Mouse (Mus musculus) left cerebral cortex, postnatal 36 days (tissue): ENCODE measurements around the gene Tm4sf19. TPM values are rescaled to one million over a fixed set of nuclear protein-coding genes. Genes with fewer than 3 reads are reported as not detected.
"Not testable (repeated sequence)": the region's sequence is repeated elsewhere in the genome, so short reads cannot be mapped to it uniquely, and the experiment has no call there.

Source experiments
- DNase-seq, 2 experiments: peaks; one replicate each; pipeline ENCODE4 v3.0.0; 2021 to 2022; ENCODE audit warnings: low spot score in 2 of 2, mixed read lengths in 1 of 2
- intact Hi-C: fragments of 180-260 bp; cut with DNase I; formaldehyde crosslinking; loops from one replicate; pipeline ENCODE4 v1.15.1; 2025
- total RNA-seq, 2 experiments: library from RNA; stranded (reverse); gene quantifications; 2 replicates each; pipeline ENCODE4 v1.2.3; 2021

The Tm4sf19 gene
- total RNA-seq, 2 experiments from 2014 or later = not detected

DNA sequence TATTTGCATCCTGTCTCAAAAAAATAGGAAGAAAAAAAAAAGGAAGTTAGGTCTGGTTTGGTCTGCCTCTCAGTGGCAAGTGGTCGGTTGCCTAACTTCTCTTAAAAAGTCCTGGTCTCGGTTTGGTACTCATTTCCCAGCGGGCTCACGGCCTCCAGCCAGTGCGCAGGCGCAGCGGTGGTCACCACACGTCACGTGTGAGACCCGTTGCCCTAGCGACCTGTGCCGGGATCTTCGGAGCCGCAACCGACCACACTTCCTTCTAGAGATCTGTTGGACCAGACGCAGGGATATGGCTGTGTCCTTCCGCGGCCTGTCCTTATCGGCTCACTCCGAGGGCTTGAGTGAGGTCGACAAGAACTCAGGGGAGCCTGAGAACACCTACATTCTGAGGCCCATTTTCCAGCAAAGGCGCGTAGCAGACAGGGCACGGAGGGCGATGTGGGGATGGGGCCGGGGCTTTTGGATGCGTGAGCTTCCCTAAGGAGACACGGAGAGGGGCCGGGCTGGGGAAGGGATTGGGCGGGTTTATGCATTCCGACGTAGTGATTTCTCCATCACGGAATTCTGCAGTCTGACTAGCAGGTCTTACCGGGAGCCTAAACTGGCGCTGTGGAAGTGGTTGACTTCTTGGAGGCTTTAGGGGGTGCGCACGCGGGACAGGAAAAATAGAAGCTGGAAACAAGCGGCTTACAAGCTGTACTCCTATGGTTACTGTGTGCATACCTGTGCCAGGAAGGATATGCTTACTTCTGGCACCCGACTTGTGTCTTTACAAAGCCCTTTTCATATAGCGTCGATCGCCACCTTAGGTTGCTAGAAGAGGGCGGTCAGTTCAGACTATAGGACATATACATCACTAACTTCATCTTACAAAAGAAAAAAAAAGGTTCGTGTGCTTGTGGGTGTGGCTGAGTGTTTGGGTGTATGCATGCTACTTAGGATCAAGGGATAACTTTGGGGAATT is 19.5 kb downstream of the Tm4sf19 start, which contains the start of gene Tctex1d2:
Gene Tctex1d2, plus strand, starts transcription at position 186 of the 967 bp plus-strand sequence.
- peak; percentile 92 for DNase-seq
- intact Hi-C loops = no loop called here

- intact Hi-C loops = no loop called here
- no peak for DNase-seq
These were observed 27.2 kb downstream of the Tm4sf19 start for GRCm38 (mm10) chr16:32427506-32427905.

- intact Hi-C loops = no loop called here
These were observed 30.3 kb downstream of the Tm4sf19 start, which contains the start of gene Pcyt1a for GRCm38 (mm10) chr16:32430474-32431046. Pcyt1a (plus strand) TSS chr16:32430921.

GRCm38 (mm10) chr16:32431047-32431591 is 30.8 kb downstream of the Tm4sf19 start:
- no peak for DNase-seq
- intact Hi-C loops = no loop called here

More at GRCm38 (mm10) chr16:32430474-32431046, 30.3 kb downstream of the Tm4sf19 start, which contains the start of gene Pcyt1a:
- DNase-seq = peak; percentile 90 to 91

- DNase-seq = no peak
- intact Hi-C loops = no loop called here
These were observed 31.6 kb downstream of the Tm4sf19 start for GRCm38 (mm10) chr16:32431926-32432325.

GRCm38 (mm10) chr16:32433138-32433537 is 32.8 kb downstream of the Tm4sf19 start:
- intact Hi-C loops = no loop called here
- no peak for DNase-seq

GRCm38 (mm10) chr16:32434066-32434465 is 33.8 kb downstream of the Tm4sf19 start:
- no peak for DNase-seq
- intact Hi-C loops = no loop called here

DNA sequence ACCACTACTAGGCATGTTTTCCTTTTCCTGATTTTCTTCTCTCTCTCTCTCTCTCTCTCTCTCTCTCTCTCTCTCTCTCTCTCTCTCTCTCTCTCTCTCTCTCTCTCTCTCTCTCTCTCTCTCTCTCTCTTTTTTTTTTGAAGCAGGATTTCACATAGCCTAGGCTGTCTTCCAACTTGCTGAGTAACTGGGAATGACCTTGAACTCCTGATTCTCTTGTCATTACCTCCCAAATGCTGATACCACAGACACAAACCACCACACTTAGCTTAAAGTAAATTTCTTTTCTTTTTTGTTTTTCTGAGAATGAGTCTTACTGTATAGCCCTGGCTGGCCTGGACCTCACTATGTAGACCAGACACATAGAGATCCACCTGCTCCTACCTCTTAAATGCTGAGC is 34.4 kb downstream of the Tm4sf19 start:
- intact Hi-C loops = no loop called here
- DNase-seq = no peak

DNA sequence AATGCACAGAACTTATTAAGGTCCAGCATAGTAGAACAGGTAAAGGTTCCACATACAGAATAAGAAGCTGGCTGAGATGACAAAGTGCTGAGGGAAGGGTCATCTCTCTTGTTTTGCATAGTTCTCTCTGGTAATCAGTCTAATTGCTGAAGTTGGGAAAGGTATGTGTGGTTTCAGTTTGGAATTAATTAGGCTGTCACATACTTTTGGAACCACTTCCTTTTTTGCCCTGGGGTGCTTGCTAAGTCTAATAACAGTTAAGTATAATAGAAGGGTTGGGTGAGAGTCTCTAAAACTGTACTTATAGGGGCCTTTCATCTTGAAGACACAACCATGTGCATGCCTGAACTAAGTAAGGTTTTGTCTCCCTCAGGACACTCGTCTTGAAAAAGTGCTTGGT is 36.4 kb downstream of the Tm4sf19 start:
- intact Hi-C loops = no loop called here
- DNase-seq = no peak

GRCm38 (mm10) chr16:32437266-32437665 is 37.0 kb downstream of the Tm4sf19 start:
- no peak for DNase-seq
- intact Hi-C loops = no loop called here

DNA sequence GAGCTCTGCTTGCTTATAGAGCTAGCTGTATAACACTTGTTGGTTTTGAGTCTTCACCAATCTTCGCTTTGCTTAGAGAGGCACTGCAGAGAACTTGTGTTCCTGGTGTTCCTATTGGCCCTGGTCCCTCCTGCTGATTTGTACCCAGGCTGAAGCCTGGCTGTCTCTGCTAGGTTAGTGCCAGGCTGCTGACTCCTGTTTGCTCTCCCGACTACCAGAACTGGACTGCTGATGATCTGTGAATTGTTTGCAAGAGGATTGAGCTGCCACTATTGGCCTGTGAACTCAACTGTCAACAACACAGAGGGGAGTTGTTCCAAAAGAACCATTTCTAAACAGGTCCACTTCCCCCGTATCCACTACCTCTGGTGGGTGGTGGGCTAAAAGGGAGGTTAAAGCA is 41.1 kb downstream of the Tm4sf19 start:
- no peak for DNase-seq
- intact Hi-C loops = no loop called here

- intact Hi-C loops, DNase-seq: not testable (repeated sequence)
These were observed 44.3 kb downstream of the Tm4sf19 start for GRCm38 (mm10) chr16:32444615-32445014.

DNA sequence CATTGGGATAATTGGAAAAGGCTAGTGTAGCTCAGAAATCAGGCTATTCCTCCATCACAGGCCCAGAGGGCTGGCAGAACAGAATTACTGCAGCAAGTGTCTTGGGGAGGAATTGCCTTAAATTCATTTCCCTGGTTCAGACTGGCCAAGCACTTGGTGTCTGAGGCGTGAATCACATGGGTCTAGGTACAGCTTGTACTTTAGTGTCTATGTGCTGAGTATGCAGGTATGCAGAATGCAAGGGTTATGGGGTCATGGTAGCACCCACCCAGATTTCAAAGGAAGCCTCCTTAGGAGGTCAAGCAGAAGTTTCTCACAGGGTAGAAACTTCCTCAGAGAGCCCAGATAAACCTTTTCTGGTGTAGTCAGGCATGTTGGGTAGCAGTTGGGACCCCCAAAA is 45.3 kb downstream of the Tm4sf19 start:
- intact Hi-C loops = no loop called here
- DNase-seq = no peak

- no peak for DNase-seq
- intact Hi-C loops = no loop called here
These were observed 46.3 kb downstream of the Tm4sf19 start for GRCm38 (mm10) chr16:32446563-32447138.

- DNase-seq = no peak
- intact Hi-C loops = no loop called here
These were observed 49.4 kb downstream of the Tm4sf19 start for GRCm38 (mm10) chr16:32449665-32450064.

GRCm38 (mm10) chr16:32450133-32450532 is 49.8 kb downstream of the Tm4sf19 start:
- DNase-seq = no peak
- intact Hi-C loops = no loop called here

- no peak for DNase-seq
- intact Hi-C loops = no loop called here
These were observed 52.8 kb downstream of the Tm4sf19 start for GRCm38 (mm10) chr16:32453102-32453501.

- no peak for DNase-seq
- intact Hi-C loops = no loop called here
These were observed 54.3 kb downstream of the Tm4sf19 start for GRCm38 (mm10) chr16:32454646-32455045.

DNA sequence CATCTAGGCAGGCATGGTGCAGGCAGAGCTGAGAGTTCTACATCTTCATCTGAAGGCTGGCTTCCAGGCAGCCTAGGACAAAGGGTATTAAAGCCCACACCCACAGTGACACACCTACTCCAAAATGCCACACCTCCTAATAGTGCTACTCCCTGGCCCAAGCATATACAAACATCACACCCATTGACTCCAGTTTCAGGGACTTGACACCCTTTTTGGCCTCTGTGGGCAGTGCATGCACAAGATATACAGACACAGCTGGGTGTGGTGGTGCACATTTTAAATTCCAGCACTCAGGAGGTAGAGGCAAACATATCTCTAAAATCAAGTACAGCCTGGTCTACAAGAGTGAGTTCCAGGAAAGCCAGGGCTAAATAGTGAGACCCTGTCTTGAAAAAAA is 55.8 kb downstream of the Tm4sf19 start:
- no peak for DNase-seq
- intact Hi-C loops = no loop called here

DNA sequence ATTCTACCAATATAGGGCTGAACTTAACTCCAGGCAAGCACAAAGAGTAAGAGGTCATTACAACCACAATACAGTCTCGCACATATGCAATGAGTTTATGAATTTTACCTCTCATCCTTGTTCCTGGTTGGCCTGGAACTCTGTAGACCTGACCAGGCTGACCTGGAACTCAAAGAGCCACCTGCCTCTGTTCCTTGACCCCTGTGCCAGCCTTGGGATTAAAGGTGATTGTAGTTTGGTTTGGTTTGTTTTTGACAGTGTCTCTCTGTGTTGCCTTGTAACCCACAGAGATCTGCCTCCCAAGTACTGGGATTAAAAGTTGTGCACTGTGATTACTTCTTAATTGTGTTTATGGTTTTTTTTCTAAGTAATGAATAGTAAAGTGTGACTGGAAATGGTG is 56.5 kb downstream of the Tm4sf19 start:
- DNase-seq = no peak
- intact Hi-C loops = no loop called here
